Mouse (Mus musculus): ENCODE data around the gene Wwc2. TPM values are rescaled to one million over a fixed set of nuclear protein-coding genes. Genes with fewer than 3 reads are reported as not detected.

The Wwc2 gene
- 1 to 10 TPM; 3.4 to 3.5 TPM for total RNA-seq (2023)

DNA sequence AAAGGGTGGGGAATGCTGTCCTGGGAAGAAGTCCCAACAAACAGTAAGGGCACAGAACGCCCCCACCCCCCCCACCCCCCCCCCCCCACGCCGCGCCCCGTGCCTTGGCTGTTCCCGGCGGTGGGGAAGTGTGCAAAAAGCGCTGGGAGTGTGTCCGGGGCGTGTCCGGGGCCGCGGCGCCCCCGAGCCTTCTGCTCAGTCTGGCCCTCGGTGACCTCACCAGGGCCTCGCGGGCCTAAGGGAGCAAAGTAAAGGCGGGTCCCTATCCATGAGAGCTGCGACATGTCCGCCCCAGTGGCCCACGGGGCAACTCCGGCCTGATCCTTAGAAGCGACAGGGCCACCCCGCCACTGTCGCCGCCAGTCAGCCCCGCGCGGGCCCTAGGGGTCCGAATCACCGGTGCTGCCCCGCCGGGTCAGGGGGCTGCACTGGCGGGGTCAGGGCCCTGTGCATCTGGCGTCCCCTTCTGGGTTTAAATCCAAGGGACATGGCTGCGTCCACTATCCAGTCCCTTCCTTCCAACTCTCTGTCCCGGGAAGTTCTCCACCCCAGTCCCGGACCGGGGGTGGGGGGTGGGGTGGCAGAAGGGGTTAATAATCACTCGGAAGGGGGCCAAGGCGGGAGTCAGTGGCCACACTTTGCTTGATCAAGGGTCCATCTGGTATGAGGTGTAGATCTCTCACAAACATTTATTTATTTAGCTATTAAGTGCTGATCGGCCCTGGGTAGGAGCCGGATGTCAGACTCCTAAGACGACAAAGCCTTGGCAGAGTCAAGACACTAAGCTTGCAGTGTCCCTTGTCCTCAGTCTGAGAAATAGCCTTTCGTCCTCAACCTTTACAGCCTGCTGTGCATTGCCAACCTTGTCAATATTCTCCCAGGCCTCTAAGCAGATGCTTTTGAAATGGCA is at the start of gene Wwc2:
Gene Wwc2 (minus strand): TSS at position 14 of the 910 bp plus-strand sequence.

DNA sequence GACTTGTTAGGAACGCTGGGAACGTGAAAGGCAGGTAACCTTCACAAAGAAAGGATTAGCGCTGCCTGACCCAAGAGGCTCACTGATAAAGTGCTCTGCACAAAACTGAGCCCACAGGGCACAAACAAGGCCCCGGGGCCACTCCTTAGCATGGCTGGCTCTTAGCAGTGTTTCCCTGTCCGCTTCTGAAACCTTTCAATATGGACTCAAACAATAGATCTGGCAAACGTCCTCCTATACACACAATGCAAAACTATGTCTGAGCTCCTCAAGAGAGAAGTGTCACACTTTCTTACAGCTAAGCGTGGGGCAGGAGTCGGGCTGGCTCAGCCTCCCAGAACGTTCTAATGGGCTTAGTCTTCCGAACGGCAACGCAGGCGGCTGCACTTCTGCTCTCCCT is 166.5 kb downstream of the Wwc2 start, which contains the start of gene Cldn22:
Gene Cldn22 (plus strand): TSS at position 301 of the 400 bp plus-strand sequence.

DNA sequence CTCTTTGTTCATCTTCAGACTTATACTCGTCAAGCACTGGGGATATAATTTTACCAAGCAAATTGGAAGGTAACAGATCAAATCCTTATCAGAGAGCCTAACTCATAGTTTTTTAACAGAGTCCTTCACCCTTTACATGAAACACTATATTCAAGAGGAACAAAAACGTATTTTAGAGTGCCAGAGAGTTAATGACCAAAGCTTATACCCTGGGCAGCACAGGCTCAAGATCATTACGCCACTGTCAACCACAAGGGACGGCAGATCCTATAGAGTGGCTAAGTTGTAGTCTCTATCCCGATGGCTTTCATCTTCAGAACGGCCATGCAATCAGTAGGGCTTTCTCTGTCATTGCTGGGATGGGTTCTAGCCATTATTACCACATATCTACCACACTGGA is 168.9 kb downstream of the Wwc2 start, which contains the start of gene Cldn24:
Gene Cldn24 (plus strand): TSS at position 301 of the 400 bp plus-strand sequence.

Other genes with a start within 250 kb of the Wwc2 start
- not detected for gene Cldn24, start 168.8 kb downstream of the Wwc2 start, total RNA-seq (2023)
- not detected for gene Cldn22, start 166.4 kb downstream of the Wwc2 start, total RNA-seq (2023)
- 1 to 10 TPM; 2.6 to 4.4 TPM for gene Dctd, start 108.2 kb upstream of the Wwc2 start, total RNA-seq (2023)

All from B cell, adult 67 days (primary cell).